Mouse (Mus musculus): ENCODE results near the gene Mpdu1. TPM values are rescaled to one million over a fixed set of nuclear protein-coding genes. Genes with fewer than 3 reads are reported as not detected.

Mpdu1 gene
- polyA plus RNA-seq, 1 experiment from 2014 or later = 85.1 TPM

MicroRNA genes within 50 kb of the gene (microRNA counts, 519-probe panel; counts per million panel counts)
- microRNA mmu-miR-1934 (not detected), microRNA mmu-miR-467f (not detected)

Small RNA genes within 50 kb of the gene (microRNA-seq; reads per million reads assigned to microRNA genes)
- 5.1 reads per million, percentile 12 among the genes with 10 or more reads in this experiment for gene Mir1934
- not detected for gene Mir467f

Other genes starting within 250 kb of the Mpdu1 start
- gene Kdm6b, start 249.0 kb downstream of the Mpdu1 start, polyA plus RNA-seq (2016; fragmentation: Nextera tagmentation; extraction: Ambion mirVana) = 31.8 and 37.1 TPM in 2 replicates
- gene Dnah2, start 113.5 kb downstream of the Mpdu1 start, polyA plus RNA-seq (2016; fragmentation: Nextera tagmentation; extraction: Ambion mirVana) = 1.2 and 1.9 TPM in 2 replicates
- 48.8 and 53.9 TPM in 2 replicates for gene Efnb3, start 102.4 kb downstream of the Mpdu1 start, polyA plus RNA-seq (2016; fragmentation: Nextera tagmentation; extraction: Ambion mirVana)
- 45.0 and 50.7 TPM in 2 replicates for gene Wrap53, start 82.4 kb downstream of the Mpdu1 start, polyA plus RNA-seq (2016; fragmentation: Nextera tagmentation; extraction: Ambion mirVana)
- 148 and 166 TPM in 2 replicates for gene Trp53, start 82.3 kb downstream of the Mpdu1 start, polyA plus RNA-seq (2016; fragmentation: Nextera tagmentation; extraction: Ambion mirVana)
- 6.0 and 8.6 TPM in 2 replicates for gene Atp1b2, start 56.7 kb downstream of the Mpdu1 start, polyA plus RNA-seq (2016; fragmentation: Nextera tagmentation; extraction: Ambion mirVana)
- not detected in 2 replicates for gene Shbg, start 44.7 kb downstream of the Mpdu1 start, polyA plus RNA-seq (2016; fragmentation: Nextera tagmentation; extraction: Ambion mirVana)
- gene Sat2, start 40.6 kb downstream of the Mpdu1 start, polyA plus RNA-seq (2016; fragmentation: Nextera tagmentation; extraction: Ambion mirVana) = 16.1 and 20.6 TPM in 2 replicates
- gene Fxr2, start 29.7 kb downstream of the Mpdu1 start, polyA plus RNA-seq (2016; fragmentation: Nextera tagmentation; extraction: Ambion mirVana) = 36.2 and 39.1 TPM in 2 replicates
- gene Sox15, start 7.3 kb downstream of the Mpdu1 start, polyA plus RNA-seq (2016; fragmentation: Nextera tagmentation; extraction: Ambion mirVana) = 0.16 TPM in 1 of 2 replicates, not detected in the other
- 7.0 and 7.4 TPM in 2 replicates for gene Cd68, start 3.5 kb upstream of the Mpdu1 start, polyA plus RNA-seq (2016; fragmentation: Nextera tagmentation; extraction: Ambion mirVana)
- 710 and 716 TPM in 2 replicates for gene Eif4a1, start 9.8 kb upstream of the Mpdu1 start, polyA plus RNA-seq (2016; fragmentation: Nextera tagmentation; extraction: Ambion mirVana)
- gene Senp3, start 19.4 kb upstream of the Mpdu1 start, polyA plus RNA-seq (2016; fragmentation: Nextera tagmentation; extraction: Ambion mirVana) = 112 and 114 TPM in 2 replicates
- 0.11 and 0.30 TPM in 2 replicates for gene Tnfsf13, start 23.1 kb upstream of the Mpdu1 start, polyA plus RNA-seq (2016; fragmentation: Nextera tagmentation; extraction: Ambion mirVana)
- gene Tnfsf12, start 33.2 kb upstream of the Mpdu1 start, polyA plus RNA-seq (2016; fragmentation: Nextera tagmentation; extraction: Ambion mirVana) = 1.2 and 1.4 TPM in 2 replicates
- 1.0 and 1.3 TPM in 2 replicates for gene Tnfsfm13, start 33.5 kb upstream of the Mpdu1 start, polyA plus RNA-seq (2016; fragmentation: Nextera tagmentation; extraction: Ambion mirVana)
- 25.6 and 32.2 TPM in 2 replicates for gene Polr2a, start 96.0 kb upstream of the Mpdu1 start, polyA plus RNA-seq (2016; fragmentation: Nextera tagmentation; extraction: Ambion mirVana)
- 0.09 TPM in 1 of 2 replicates, not detected in the other for gene Slc35g3, start 99.3 kb upstream of the Mpdu1 start, polyA plus RNA-seq (2016; fragmentation: Nextera tagmentation; extraction: Ambion mirVana)
- gene Zbtb4, start 103.3 kb upstream of the Mpdu1 start, polyA plus RNA-seq (2016; fragmentation: Nextera tagmentation; extraction: Ambion mirVana) = 0.64 and 0.91 TPM in 2 replicates
- gene Chrnb1, start 133.3 kb upstream of the Mpdu1 start, polyA plus RNA-seq (2016; fragmentation: Nextera tagmentation; extraction: Ambion mirVana) = 1.1 TPM in 2 replicates
- gene Fgf11, start 139.2 kb upstream of the Mpdu1 start, polyA plus RNA-seq (2016; fragmentation: Nextera tagmentation; extraction: Ambion mirVana) = 1.0 and 1.4 TPM in 2 replicates
- gene Tmem102, start 143.0 kb upstream of the Mpdu1 start, polyA plus RNA-seq (2016; fragmentation: Nextera tagmentation; extraction: Ambion mirVana) = 0.90 and 0.99 TPM in 2 replicates
- not detected in 2 replicates for gene Gm39566, start 152.7 kb upstream of the Mpdu1 start, polyA plus RNA-seq (2016; fragmentation: Nextera tagmentation; extraction: Ambion mirVana)
- not detected in 2 replicates for gene Spem2, start 155.8 kb upstream of the Mpdu1 start, polyA plus RNA-seq (2016; fragmentation: Nextera tagmentation; extraction: Ambion mirVana)
- gene Spem1, start 159.5 kb upstream of the Mpdu1 start, polyA plus RNA-seq (2016; fragmentation: Nextera tagmentation; extraction: Ambion mirVana) = 0.12 and 0.19 TPM in 2 replicates
- 6.1 and 8.6 TPM in 2 replicates for gene Nlgn2, start 175.1 kb upstream of the Mpdu1 start, polyA plus RNA-seq (2016; fragmentation: Nextera tagmentation; extraction: Ambion mirVana)
- gene Tmem256, start 175.9 kb upstream of the Mpdu1 start, polyA plus RNA-seq (2016; fragmentation: Nextera tagmentation; extraction: Ambion mirVana) = 345 and 346 TPM in 2 replicates
- gene Plscr3, start 183.7 kb upstream of the Mpdu1 start, polyA plus RNA-seq (2016; fragmentation: Nextera tagmentation; extraction: Ambion mirVana) = 70.4 and 81.8 TPM in 2 replicates
- 0.41 and 0.44 TPM in 2 replicates for gene Tnk1, start 196.1 kb upstream of the Mpdu1 start, polyA plus RNA-seq (2016; fragmentation: Nextera tagmentation; extraction: Ambion mirVana)
- gene Tmem95, start 215.4 kb upstream of the Mpdu1 start, polyA plus RNA-seq (2016; fragmentation: Nextera tagmentation; extraction: Ambion mirVana) = not detected in 2 replicates
- gene Kctd11, start 218.8 kb upstream of the Mpdu1 start, polyA plus RNA-seq (2016; fragmentation: Nextera tagmentation; extraction: Ambion mirVana) = 6.4 and 7.0 TPM in 2 replicates
- gene Acap1, start 232.9 kb upstream of the Mpdu1 start, polyA plus RNA-seq (2016; fragmentation: Nextera tagmentation; extraction: Ambion mirVana) = 1.0 and 1.2 TPM in 2 replicates
- gene 2810408A11Rik, start 238.3 kb upstream of the Mpdu1 start, polyA plus RNA-seq (2016; fragmentation: Nextera tagmentation; extraction: Ambion mirVana) = 14.8 and 20.5 TPM in 2 replicates
- 12.8 and 14.3 TPM in 2 replicates for gene Neurl4, start 238.4 kb upstream of the Mpdu1 start, polyA plus RNA-seq (2016; fragmentation: Nextera tagmentation; extraction: Ambion mirVana)

All from midbrain, embryonic 10.5 days (tissue).